Mouse (Mus musculus) left cerebral cortex, adult 6 months (tissue): ENCODE measurements around the gene Snap29. TPM values are rescaled to one million over a fixed set of nuclear protein-coding genes. Genes with fewer than 3 reads are reported as not detected.

Experiments used
- long read RNA-seq, 2 experiments: library from polyadenylated mRNA; unstranded; transcript quantifications; one replicate each; pipeline ENCODE4 v2.0.0; 2019 to 2020
- polyA plus RNA-seq: library from polyadenylated mRNA; unstranded; fragments of <200 nt; fragmentation: Nextera tagmentation; gene quantifications from 2 replicates; pipeline ENCODE4 v1.2.3, GENCODE M21; 2021

Gene Snap29
- polyA plus RNA-seq, result 6.3 and 7.3 TPM in 2 replicates
- long read RNA-seq, experiment 1, transcript Snap29-201 (5 exons, 3,447 nt), result major isoform, 26 of 28 reads
- long read RNA-seq, experiment 1, partial matches to known transcripts, result 1 of 28 reads
- long read RNA-seq, experiment 1, other reads (novel, unspliced or antisense), result 1 of 28 reads
- long read RNA-seq, experiment 2, partial matches to known transcripts, result 10 of 15 reads
- long read RNA-seq, experiment 2, other reads (novel, unspliced or antisense), result 1 of 15 reads

DNA sequence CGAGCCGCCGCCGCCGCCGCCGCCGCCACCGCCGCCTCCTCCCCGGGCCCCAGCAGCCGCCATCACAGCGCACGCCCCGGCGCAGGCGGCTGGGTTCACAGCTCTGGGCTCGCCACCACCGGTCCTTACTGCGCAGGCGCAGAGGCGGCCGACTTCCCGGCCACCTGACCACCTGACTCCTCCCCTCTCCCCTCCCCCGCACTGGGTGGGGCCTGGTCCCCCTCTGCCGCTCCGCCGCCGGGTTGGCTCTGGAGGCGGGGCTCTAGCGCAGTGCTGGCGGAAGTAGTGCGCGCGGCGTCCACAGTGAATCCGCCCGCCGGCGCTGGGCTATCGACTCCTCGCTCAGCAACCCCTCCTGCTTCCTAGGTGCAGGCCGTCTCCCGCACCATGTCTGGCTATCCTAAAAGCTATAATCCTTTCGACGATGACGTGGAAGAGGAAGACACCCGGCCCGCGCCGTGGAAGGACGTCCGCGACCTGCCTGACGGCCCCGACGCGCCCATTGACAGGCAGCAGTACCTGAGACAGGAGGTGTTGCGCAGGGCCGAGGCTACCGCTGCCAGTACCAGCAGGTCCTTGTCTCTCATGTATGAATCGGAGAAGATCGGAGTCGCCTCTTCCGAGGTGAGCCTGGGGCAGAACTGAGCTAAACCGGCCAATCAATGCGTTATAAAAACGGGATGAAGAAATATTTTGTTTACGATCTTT lies at the start of gene Snap29, which contains the start of gene Pi4ka:
TSS of gene Snap29 (plus strand) at position 251 of the 708 bp plus-strand sequence.
TSS of gene Pi4ka (minus strand) at position 579 of the 708 bp plus-strand sequence.

DNA sequence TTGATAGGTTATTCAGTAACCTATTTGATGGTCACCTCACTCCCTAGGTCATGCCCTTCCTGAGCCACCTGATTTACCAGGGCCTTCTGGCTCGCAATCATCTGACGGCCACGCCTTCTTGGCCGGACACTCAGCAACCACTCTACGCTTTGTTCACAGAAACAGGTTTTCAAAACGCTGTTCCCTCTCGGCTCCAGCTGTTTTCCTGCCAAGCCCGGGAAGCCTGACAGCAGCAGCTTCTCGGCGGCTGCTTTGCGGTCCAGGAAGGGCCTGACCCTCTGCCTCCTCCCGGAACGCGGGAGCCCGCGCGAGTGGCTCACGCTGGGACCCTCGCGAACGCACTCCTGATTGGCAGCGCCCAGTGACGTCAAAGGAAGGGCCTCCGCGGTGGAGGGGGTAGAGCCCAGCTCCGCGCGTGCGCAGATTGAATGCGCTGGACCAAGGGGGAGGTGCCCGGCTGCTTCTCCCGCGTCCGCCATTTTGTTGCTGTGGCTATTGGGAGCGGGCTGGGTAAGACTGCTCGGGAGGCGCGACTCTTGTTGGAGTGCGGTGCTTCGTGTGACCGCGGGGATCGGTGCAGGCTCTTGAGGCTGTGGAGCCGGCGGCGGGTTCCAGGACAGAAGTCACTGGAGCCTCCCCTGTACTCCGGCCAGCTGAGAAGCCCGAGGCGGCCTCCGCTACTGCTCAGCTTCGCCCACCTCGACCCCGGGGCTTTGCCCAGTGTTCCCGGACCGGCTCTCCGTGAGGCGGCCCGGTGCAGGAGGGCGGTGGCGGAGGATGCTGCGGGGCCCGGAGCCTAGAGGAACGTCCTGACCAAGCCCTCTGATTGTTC lies 46.0 kb downstream of the Snap29 start, which contains the start of gene Crkl:
TSS of gene Crkl (plus strand) at position 447 of the 832 bp plus-strand sequence.

Other genes starting within 250 kb of the Snap29 start
- gene Ube2l3, start 203.3 kb upstream of the Snap29 start, polyA plus RNA-seq, result 103 and 106 TPM in 2 replicates
- 0.22 and 0.34 TPM in 2 replicates for gene Rimbp3, start 197.4 kb upstream of the Snap29 start, polyA plus RNA-seq
- gene Hic2, start 172.4 kb upstream of the Snap29 start, polyA plus RNA-seq, result 0.55 and 0.72 TPM in 2 replicates
- gene Tmem191c, start 129.9 kb upstream of the Snap29 start, polyA plus RNA-seq, result 148 and 162 TPM in 2 replicates
- 4.2 and 4.4 TPM in 2 replicates for gene Serpind1, start 74.6 kb upstream of the Snap29 start, polyA plus RNA-seq
- gene Pi4ka, start 328 bp downstream of the Snap29 start, polyA plus RNA-seq, result 75.4 and 78.1 TPM in 2 replicates
- gene Crkl, start 46.0 kb downstream of the Snap29 start, polyA plus RNA-seq, result 19.6 and 24.1 TPM in 2 replicates
- 27.3 and 28.4 TPM in 2 replicates for gene Aifm3, start 83.6 kb downstream of the Snap29 start, polyA plus RNA-seq
- gene Lztr1, start 102.7 kb downstream of the Snap29 start, polyA plus RNA-seq, result 92.7 and 137 TPM in 2 replicates
- gene Thap7, start 125.2 kb downstream of the Snap29 start, polyA plus RNA-seq, result 58.8 and 69.2 TPM in 2 replicates
- gene Lrrc74b, start 155.3 kb downstream of the Snap29 start, polyA plus RNA-seq, result 0.68 and 1.0 TPM in 2 replicates
- gene P2rx6, start 155.9 kb downstream of the Snap29 start, polyA plus RNA-seq, result 1.1 and 1.3 TPM in 2 replicates
- 61.6 and 101 TPM in 2 replicates for gene Slc7a4, start 177.2 kb downstream of the Snap29 start, polyA plus RNA-seq
- 9.7 and 13.4 TPM in 2 replicates for gene Smpd4, start 213.4 kb downstream of the Snap29 start, polyA plus RNA-seq
- gene Ccdc74a, start 240.5 kb downstream of the Snap29 start, polyA plus RNA-seq, result 9.0 and 30.9 TPM in 2 replicates